Mouse (Mus musculus): ENCODE measurements around the gene Ryr2.

The Ryr2 gene

DNA sequence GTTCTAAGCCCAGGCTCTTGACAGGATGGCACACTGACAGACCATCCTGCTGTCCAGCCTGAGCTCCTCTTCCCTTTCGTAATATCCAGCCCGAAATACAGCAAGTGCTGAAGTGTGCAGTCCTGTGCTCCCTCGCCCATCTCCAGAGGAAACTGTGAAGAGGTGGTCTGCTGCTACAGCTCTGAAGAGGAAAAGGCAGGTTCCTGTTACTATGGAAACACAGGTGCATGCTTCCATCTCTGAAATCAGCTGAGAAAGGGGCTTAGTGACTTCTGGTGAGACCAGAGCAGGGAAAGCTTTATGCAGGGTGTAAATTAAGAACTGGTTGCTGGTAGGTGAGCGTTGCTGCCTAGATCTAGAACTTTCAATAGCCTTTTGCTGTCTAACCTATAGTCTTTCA is 583.1 kb downstream of the Ryr2 start:
- no peak for DNase-seq

DNA sequence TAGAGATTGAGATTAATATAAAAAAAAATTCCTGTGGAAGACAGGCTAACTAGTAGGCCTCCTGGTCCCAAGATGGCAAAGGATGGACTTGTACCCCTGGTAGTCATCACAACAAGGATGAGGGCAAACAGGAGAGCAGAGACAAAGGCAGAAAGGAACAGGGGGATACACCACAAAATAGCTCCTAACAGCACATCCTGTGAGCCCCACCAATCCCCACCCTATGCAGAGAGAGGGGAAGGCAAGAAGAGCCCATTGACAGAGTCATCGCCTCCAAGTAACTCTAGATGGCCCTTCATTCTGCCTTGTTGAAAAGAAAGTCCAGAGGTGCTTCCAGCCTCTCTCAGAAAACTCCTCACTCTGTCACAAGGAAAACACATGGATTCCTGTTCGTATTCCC is 586.0 kb downstream of the Ryr2 start:
- DNase-seq = no peak

DNA sequence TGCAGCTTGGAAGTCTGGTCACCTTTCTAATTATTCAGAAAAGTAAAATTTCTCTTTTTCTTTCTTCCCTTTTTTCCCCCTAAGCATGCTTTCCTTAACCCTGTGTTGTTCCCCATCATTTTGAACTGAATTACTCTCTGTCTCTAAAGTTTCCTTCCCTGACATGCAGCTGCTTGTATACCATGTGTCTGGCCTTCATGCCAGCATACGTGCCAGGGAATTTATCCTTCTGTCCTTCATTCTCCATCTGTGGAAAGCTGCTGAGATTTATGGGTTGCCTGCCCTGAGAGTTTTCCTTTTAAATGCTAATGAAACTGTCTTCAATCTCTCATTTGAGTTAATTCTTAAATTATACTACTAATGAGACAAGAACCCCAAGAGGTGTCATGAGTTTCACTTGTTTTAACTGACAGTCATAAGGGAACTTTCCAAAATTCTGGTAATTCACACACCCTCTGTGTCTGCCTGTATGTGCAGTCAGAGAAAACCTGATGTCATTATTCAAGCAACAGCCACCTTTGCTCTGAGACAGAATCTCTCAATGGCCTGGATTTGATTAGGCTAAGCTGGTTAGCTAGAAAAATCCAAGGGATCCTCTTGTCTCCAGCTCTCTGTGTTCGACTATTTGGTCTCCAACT is 595.1 kb downstream of the Ryr2 start:
- DNase-seq = no peak

All from right cerebral cortex, postnatal 4 days (tissue).